Mouse (Mus musculus): ENCODE measurements around the gene Vmn2r112.
"Not testable (repeated sequence)": the region's sequence is repeated elsewhere in the genome, so short reads cannot be mapped to it uniquely, and the experiment has no call there.

Gene Vmn2r112

GRCm38 (mm10) chr17:22600651-22601050, at the start of gene Vmn2r112:
Gene Vmn2r112 (plus strand): TSS chr17:22600951.
- in situ Hi-C loops (cut with MboI, MseI), result not testable (repeated sequence)

- in situ Hi-C loops (cut with MboI, MseI), result not testable (repeated sequence)
These were observed 27.4 kb upstream of the Vmn2r112 start, which contains the start of gene Vmn2r111 for GRCm38 (mm10) chr17:22573382-22573781. Gene Vmn2r111 (minus strand): TSS chr17:22573482.

GRCm38 (mm10) chr17:22630646-22631045, 29.9 kb downstream of the Vmn2r112 start:
- in situ Hi-C loops (cut with MboI, MseI), result no loop called here

Data from T-helper 2 cell (primary cell).